In genomic region chr5:146265934-146266591, GRCm38 (mm10) we compare ENCODE assay signal across 28 mouse cellular contexts. TPM values are rescaled to one million over a fixed set of nuclear protein-coding genes. Genes with fewer than 3 reads are reported as not detected.
A peak's percentile ranks its signal among the peaks of the same experiment; 100 is the strongest.
DNase-seq lines count a peak whose midpoint lies in the region; ATAC-seq and TF ChIP-seq lines count a peak whose summit lies in the region.
"Had no signal": no experiment of that assay in that cellular context is flagged by ENCODE, and none has a peak within 500 bp of the region (broad histone marks: within the 10 kb centered on the region; RNA-seq: fewer than 3 reads in every experiment).

No protein-coding gene starts in this region.

- DNase-seq in CH12.LX (ENCODE audit: extremely low read depth) (no peak), MEL (ENCODE audit: low read depth, low spot score) (no peak)
- DNase-seq in cerebellum, adult 8-10 months = peak; percentile 39
- peak; percentile 57 to 74 for DNase-seq in cerebellum, postnatal 25 days
- DNase-seq in right cerebral cortex, postnatal 10 days (ENCODE audit: low spot score in 2 of 2) = no peak
- no peak for DNase-seq in midbrain, embryonic 10.5 days (ENCODE audit: low spot score)
- DNase-seq: adrenal gland, postnatal 10 days; forebrain, postnatal 0 days; gastrocnemius, postnatal 10 days; kidney, adult 2 months; layer of hippocampus, postnatal 36 days; left cerebral cortex, postnatal 4 days; liver, postnatal 0 days; lung, postnatal 36 days; right cerebral cortex, adult 18-20 months; thymus, adult 2 months; thymus, postnatal 4 days had no signal

- H3K79me2 ChIP-seq in CH12.LX (replicated peaks; ENCODE audit: control insufficient read depth, extremely low read depth, insufficient read depth, poor library complexity, severe bottlenecking) (no peaks in the 10 kb centered on the region; the same call in 1 of the 2 replicates), MEL (ENCODE audit: control insufficient read depth, insufficient read depth, low read length, poor library complexity) (peaks cover 20% of the 10 kb centered on the region)

- H3K9ac ChIP-seq in CH12.LX (ENCODE audit: insufficient read depth, low read depth) (no peak overlapping the region), MEL (ENCODE audit: control insufficient read depth, low read depth, low read length, poor library complexity, severe bottlenecking) (no peak overlapping the region)
- H3K9ac ChIP-seq: forebrain, postnatal 0 days; heart, embryonic 12.5 days; intestine, embryonic 15.5 days; liver, embryonic 12.5 days; liver, postnatal 0 days; midbrain, embryonic 12.5 days; neural tube, embryonic 12.5 days had no signal

- dilution Hi-C loops in CH12.LX (cut with MboI; ENCODE audit: extremely low pct_ligation_motif_present, extremely low pct_unique_long_range_greater_than_20kb, low sequenced_read_pairs) = no loop called here

- H3K4me2 ChIP-seq in CH12.LX (ENCODE audit: insufficient read depth, low read depth, poor library complexity, severe bottlenecking) = no peak overlapping the region
- H3K4me2 ChIP-seq: heart, embryonic 12.5 days; intestine, embryonic 15.5 days; liver, embryonic 12.5 days; midbrain, embryonic 12.5 days; neural tube, embryonic 12.5 days had no signal

- TF ChIP-seq RAD21 in CH12.LX (IDR thresholded peaks at IDR 0.05; ENCODE audit: low read depth, low read length) (no peak), MEL (IDR thresholded peaks at IDR 0.05; ENCODE audit: low read depth, low read length) (no peak)

- H3K27ac ChIP-seq in CH12.LX (ENCODE audit: insufficient read depth, low read depth) (no peak overlapping the region), MEL (ENCODE audit: control insufficient read depth, low read depth, low read length) (no peak overlapping the region)
- H3K27ac ChIP-seq in midbrain, embryonic 10.5 days (replicated peaks) = no peak overlapping the region
- H3K27ac ChIP-seq: intestine, embryonic 15.5 days; kidney, postnatal 0 days; liver, embryonic 12.5 days; midbrain, embryonic 12.5 days; neural tube, embryonic 12.5 days had no signal

- TF ChIP-seq POLR2A in CH12.LX (IDR thresholded peaks at IDR 0.05; ENCODE audit: low read depth, low read length) (no peak), MEL (IDR thresholded peaks at IDR 0.05; ENCODE audit: control insufficient read depth in 1 of 2, insufficient read depth in 1 of 2, low read depth in 1 of 2, low read length in 2 of 2, poor library complexity in 1 of 2) (no peak)

- peaks cover 12 to 42% of the 10 kb centered on the region in 2 experiments for H3K36me3 ChIP-seq in CH12.LX (replicated peaks in 1 of 2; ENCODE audit: control insufficient read depth in 1 of 2, insufficient read depth in 1 of 2, low read length in 1 of 2)
- peaks cover 0 to 24% of the 10 kb centered on the region in 2 experiments; a peak in 2 of 4 replicates for H3K36me3 ChIP-seq in MEL (ENCODE audit: control insufficient read depth in 1 of 2, insufficient read depth in 2 of 2, low read length in 2 of 2)
- H3K36me3 ChIP-seq in midbrain, embryonic 10.5 days = peaks cover 31% of the 10 kb centered on the region
- H3K36me3 ChIP-seq: intestine, embryonic 15.5 days had no signal

- ATAC-seq in inflammation-experienced regulatory T-cells, adult 6 months = no peak
- ATAC-seq: CD4-positive, CD25-positive, alpha-beta regulatory T cell, adult 4 months; forebrain, postnatal 0 days; hindbrain, embryonic 16.5 days; intestine, embryonic 15.5 days; liver, embryonic 12.5 days; liver, postnatal 0 days had no signal

- TF ChIP-seq CTCF in CH12.LX (conservative IDR thresholded peaks at IDR 0.05 in 1 of 2, IDR thresholded peaks at IDR 0.05 in 1 of 2; ENCODE audit: low read depth in 2 of 2, low read length in 2 of 2) = no peak
- no peak for TF ChIP-seq CTCF in MEL (IDR thresholded peaks at IDR 0.05 in 2 of 3, conservative IDR thresholded peaks at IDR 0.05 in 1 of 3; ENCODE audit: control insufficient read depth in 1 of 3, insufficient read depth in 1 of 3, low read depth in 2 of 3, low read length in 3 of 3, poor library complexity in 1 of 3, severe bottlenecking in 1 of 3)

- H3K4me3 ChIP-seq in CH12.LX (replicated peaks in 1 of 3; ENCODE audit: low read depth in 2 of 3, low read length in 2 of 3, poor library complexity in 1 of 3) = no peak overlapping the region
- H3K4me3 ChIP-seq in MEL (ENCODE audit: control insufficient read depth in 1 of 2, insufficient read depth in 1 of 2, low read depth in 2 of 2, low read length in 2 of 2) = no peak overlapping the region
- H3K4me3 ChIP-seq in midbrain, embryonic 10.5 days = no peak overlapping the region
- H3K4me3 ChIP-seq: erythroblast, embryonic 14.5 days; heart, embryonic 12.5 days; intestine, embryonic 15.5 days; liver, embryonic 12.5 days; midbrain, embryonic 12.5 days; myocyte; neural tube, embryonic 12.5 days had no signal

- H3K4me1 ChIP-seq in CH12.LX (ENCODE audit: control insufficient read depth in 1 of 2, insufficient read depth in 2 of 2) = peaks cover 0 to 9% of the 10 kb centered on the region in 2 experiments; a peak in 1 of 4 replicates
- no peaks in the 10 kb centered on the region for H3K4me1 ChIP-seq in MEL (ENCODE audit: control insufficient read depth in 1 of 2, insufficient read depth in 2 of 2, low read length in 2 of 2)
- H3K4me1 ChIP-seq in midbrain, embryonic 10.5 days = no peaks in the 10 kb centered on the region
- H3K4me1 ChIP-seq: intestine, embryonic 15.5 days; midbrain, embryonic 12.5 days; neural tube, embryonic 12.5 days had no signal

- TF ChIP-seq EP300 in CH12.LX (IDR thresholded peaks at IDR 0.05; ENCODE audit: low read length) (no peak), MEL (IDR thresholded peaks at IDR 0.05; ENCODE audit: low read depth in 1 of 2, low read length in 2 of 2) (no peak)

- in situ Hi-C loops in CH12.LX (cut with MboI; ENCODE audit: low pct_ligation_motif_present, low pct_unique_long_range_greater_than_20kb, low sequenced_read_pairs) = no loop called here

- no peaks in the 10 kb centered on the region for H3K27me3 ChIP-seq in CH12.LX (replicated peaks)
- H3K27me3 ChIP-seq in MEL (ENCODE audit: control insufficient read depth in 1 of 2, insufficient read depth in 2 of 2, low read length in 2 of 2) = no peaks in the 10 kb centered on the region
- H3K27me3 ChIP-seq in midbrain, embryonic 10.5 days (ENCODE audit: low read depth, poor library complexity, severe bottlenecking) = no peaks in the 10 kb centered on the region
- H3K27me3 ChIP-seq: heart, embryonic 12.5 days; intestine, embryonic 15.5 days; liver, embryonic 12.5 days; midbrain, embryonic 12.5 days; neural tube, embryonic 12.5 days had no signal

- 82% methylated on average over 4 of the region's 6 CpGs for WGBS in midbrain, embryonic 10.5 days

- H3K9me3 ChIP-seq in CH12.LX (replicated peaks; ENCODE audit: low read length) (peaks cover under 1% of the 10 kb centered on the region), MEL (replicated peaks; ENCODE audit: insufficient read depth, low read length) (no peaks in the 10 kb centered on the region)
- H3K9me3 ChIP-seq in midbrain, embryonic 10.5 days (replicated peaks) = no peaks in the 10 kb centered on the region
- H3K9me3 ChIP-seq: heart, embryonic 12.5 days; intestine, embryonic 15.5 days; liver, embryonic 12.5 days; midbrain, embryonic 12.5 days; neural tube, embryonic 12.5 days had no signal

TF ChIP-seq in CH12.LX, 34 proteins besides CTCF, POLR2A, EP300 and RAD21:
- TF ChIP-seq ZNF384 (IDR thresholded peaks at IDR 0.05; ENCODE audit: low read depth, low read length) (peak; percentile 25; the same call in 1 of the 2 replicates), USF2 (conservative IDR thresholded peaks at IDR 0.05; ENCODE audit: low read depth, low read length) (no peak)
TF ChIP-seq in CH12.LX: peak in this region for 1.

TF ChIP-seq in MEL, 35 proteins besides CTCF, POLR2A, EP300 and RAD21:
- TF ChIP-seq ZNF384 (IDR thresholded peaks at IDR 0.05; ENCODE audit: low read depth, low read length) = peak; percentile 54; the same call in 1 of the 2 replicates
- no peak for TF ChIP-seq CHD2 (IDR thresholded peaks at IDR 0.05; ENCODE audit: low read length)

RNA-seq across cellular contexts. Expression of gene Cdk8, which starts 35.0 kb away (rescaled TPM):
- total RNA-seq in CH12.LX (2012; rRNA removed) (52.6 and 55.0 TPM in 2 replicates), CH12.LX (2014; rRNA removed) (99.1 and 112 TPM in 2 replicates), MEL (2012; rRNA removed) (151 and 154 TPM in 2 replicates)
- polyA plus RNA-seq in CH12.LX (2012; ENCODE audit: insufficient read length, low read depth) (65.4 and 69.9 TPM in 2 replicates), MEL (2012; ENCODE audit: insufficient read depth in 1 of 2, insufficient read length in 2 of 2, low read depth in 1 of 2, low replicate concordance in 2 of 2, missing spikeins in 1 of 2) (100 to 1,000 TPM; 139 to 745 TPM)
- 22.4 and 24.2 TPM in 2 replicates for polyA plus RNA-seq in midbrain, embryonic 10.5 days (2016; fragmentation: Nextera tagmentation; extraction: Ambion mirVana)
- polyA plus RNA-seq in inflammation-experienced regulatory T-cells, adult 6 months (2017; shearing (Covaris generic)) = 10 to 100 TPM in 2 of 3 experiments, 1 to 10 TPM in 1; 9.7 to 19.8 (median 17.5) TPM

RNA-seq across cellular contexts. Expression of gene Rnf6, which starts 44.7 kb away (rescaled TPM):
- total RNA-seq in CH12.LX (2012; rRNA removed) (20.7 and 21.4 TPM in 2 replicates), CH12.LX (2014; rRNA removed) (15.9 and 19.1 TPM in 2 replicates), MEL (2012; rRNA removed) (52.5 and 57.3 TPM in 2 replicates)
- polyA plus RNA-seq in CH12.LX (2012; ENCODE audit: insufficient read length, low read depth) (22.7 and 24.1 TPM in 2 replicates), MEL (2012; ENCODE audit: insufficient read depth in 1 of 2, insufficient read length in 2 of 2, low read depth in 1 of 2, low replicate concordance in 2 of 2, missing spikeins in 1 of 2) (10 to 100 TPM; 44.9 to 70.1 TPM)
- 24.2 and 25.1 TPM in 2 replicates for polyA plus RNA-seq in midbrain, embryonic 10.5 days (2016; fragmentation: Nextera tagmentation; extraction: Ambion mirVana)
- polyA plus RNA-seq in inflammation-experienced regulatory T-cells, adult 6 months (2017; shearing (Covaris generic)) = 10 to 100 TPM; 83.6 to 88.9 (median 84.8) TPM

Comparison
In these comparisons a context has a peak if more than half of its experiments do, and no peak if none do; other contexts are left out.
1. DNase-seq: peak in cerebellum, adult 8-10 months (single experiment) and cerebellum, postnatal 25 days (2 of 2); none in CH12.LX (single experiment), MEL (single experiment), right cerebral cortex, postnatal 10 days (0 of 2) and midbrain, embryonic 10.5 days (single experiment).
2. Of the 35 proteins assayed by ChIP-seq in both MEL and CH12.LX: peak only in MEL: none; only in CH12.LX: none; in both: ZNF384; in neither: 34.